Mouse (Mus musculus): ENCODE measurements around the gene Kctd10. TPM values are rescaled to one million over a fixed set of nuclear protein-coding genes. Genes with fewer than 3 reads are reported as not detected.
A peak's percentile ranks its signal among the peaks of the same experiment; 100 is the strongest.

Gene Kctd10
- polyA plus RNA-seq, 1 experiment, result 96.2 TPM

- TF ChIP-seq CTCF (IDR thresholded peaks at IDR 0.05; ENCODE audit: borderline replicate concordance, extremely low read depth, insufficient read depth, insufficient read length) (no peak), POLR2A (IDR thresholded peaks at IDR 0.05; ENCODE audit: borderline replicate concordance, extremely low read depth, insufficient read depth, insufficient read length, poor library complexity, severe bottlenecking) (no peak)
- DNase-seq (ENCODE audit: low read depth), result peak; percentile 22
Measured at GRCm38 (mm10) chr5:114412361-114412998, 32.2 kb upstream of the Kctd10 start.

- DNase-seq (ENCODE audit: low read depth), result no peak
- TF ChIP-seq CTCF (IDR thresholded peaks at IDR 0.05; ENCODE audit: borderline replicate concordance, extremely low read depth, insufficient read depth, insufficient read length), result no peak
- no peak for TF ChIP-seq POLR2A (IDR thresholded peaks at IDR 0.05; ENCODE audit: borderline replicate concordance, extremely low read depth, insufficient read depth, insufficient read length, poor library complexity, severe bottlenecking)
Measured at GRCm38 (mm10) chr5:114410429-114410828, 30.1 kb upstream of the Kctd10 start.

GRCm38 (mm10) chr5:114408846-114409245, 28.5 kb upstream of the Kctd10 start:
- no peak for DNase-seq (ENCODE audit: low read depth)
- TF ChIP-seq CTCF (IDR thresholded peaks at IDR 0.05; ENCODE audit: borderline replicate concordance, extremely low read depth, insufficient read depth, insufficient read length), result no peak
- no peak for TF ChIP-seq POLR2A (IDR thresholded peaks at IDR 0.05; ENCODE audit: borderline replicate concordance, extremely low read depth, insufficient read depth, insufficient read length, poor library complexity, severe bottlenecking)

- DNase-seq (ENCODE audit: low read depth), result no peak
- TF ChIP-seq POLR2A (IDR thresholded peaks at IDR 0.05; ENCODE audit: borderline replicate concordance, extremely low read depth, insufficient read depth, insufficient read length, poor library complexity, severe bottlenecking) (no peak), CTCF (IDR thresholded peaks at IDR 0.05; ENCODE audit: borderline replicate concordance, extremely low read depth, insufficient read depth, insufficient read length) (no peak)
Measured at GRCm38 (mm10) chr5:114407810-114408209, 27.5 kb upstream of the Kctd10 start.

- no peak for TF ChIP-seq POLR2A (IDR thresholded peaks at IDR 0.05; ENCODE audit: borderline replicate concordance, extremely low read depth, insufficient read depth, insufficient read length, poor library complexity, severe bottlenecking)
- no peak for TF ChIP-seq CTCF (IDR thresholded peaks at IDR 0.05; ENCODE audit: borderline replicate concordance, extremely low read depth, insufficient read depth, insufficient read length)
- peak; percentile 35 for DNase-seq (ENCODE audit: low read depth)
Measured at GRCm38 (mm10) chr5:114407269-114407668, 27.0 kb upstream of the Kctd10 start.

GRCm38 (mm10) chr5:114406592-114406991, 26.3 kb upstream of the Kctd10 start:
- no peak for DNase-seq (ENCODE audit: low read depth)

DNA sequence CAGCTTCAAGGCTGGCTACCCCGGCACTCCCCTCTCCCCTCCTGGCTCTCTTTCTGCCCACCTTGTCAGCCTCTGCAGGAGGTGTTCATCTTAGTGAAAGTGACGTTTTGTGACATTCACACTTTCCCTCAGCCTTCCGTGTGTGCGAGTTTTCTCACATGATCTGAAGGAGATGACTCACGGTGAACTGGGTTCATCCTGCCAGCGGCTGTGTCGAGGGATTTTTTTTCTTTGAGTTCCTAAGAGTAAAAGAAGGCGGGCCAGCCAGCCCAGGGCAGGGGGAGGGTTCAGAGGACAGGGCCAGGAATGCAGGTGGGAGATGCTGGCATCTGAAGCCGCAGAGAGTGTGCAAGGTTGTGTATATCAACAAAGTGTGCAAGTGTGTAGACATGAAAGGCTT, 12.9 kb upstream of the Kctd10 start:
- no peak for DNase-seq (ENCODE audit: low read depth)
- no peak for TF ChIP-seq CTCF (IDR thresholded peaks at IDR 0.05; ENCODE audit: borderline replicate concordance, extremely low read depth, insufficient read depth, insufficient read length)
- no peak for TF ChIP-seq POLR2A (IDR thresholded peaks at IDR 0.05; ENCODE audit: borderline replicate concordance, extremely low read depth, insufficient read depth, insufficient read length, poor library complexity, severe bottlenecking)

More at GRCm38 (mm10) chr5:114406592-114406991, 26.3 kb upstream of the Kctd10 start:
- TF ChIP-seq CTCF (IDR thresholded peaks at IDR 0.05; ENCODE audit: borderline replicate concordance, extremely low read depth, insufficient read depth, insufficient read length) (no peak), POLR2A (IDR thresholded peaks at IDR 0.05; ENCODE audit: borderline replicate concordance, extremely low read depth, insufficient read depth, insufficient read length, poor library complexity, severe bottlenecking) (no peak)

- no peak for TF ChIP-seq POLR2A (IDR thresholded peaks at IDR 0.05; ENCODE audit: borderline replicate concordance, extremely low read depth, insufficient read depth, insufficient read length, poor library complexity, severe bottlenecking)
- no peak for DNase-seq (ENCODE audit: low read depth)
Measured at GRCm38 (mm10) chr5:114384448-114384847, 4.1 kb upstream of the Kctd10 start.

DNA sequence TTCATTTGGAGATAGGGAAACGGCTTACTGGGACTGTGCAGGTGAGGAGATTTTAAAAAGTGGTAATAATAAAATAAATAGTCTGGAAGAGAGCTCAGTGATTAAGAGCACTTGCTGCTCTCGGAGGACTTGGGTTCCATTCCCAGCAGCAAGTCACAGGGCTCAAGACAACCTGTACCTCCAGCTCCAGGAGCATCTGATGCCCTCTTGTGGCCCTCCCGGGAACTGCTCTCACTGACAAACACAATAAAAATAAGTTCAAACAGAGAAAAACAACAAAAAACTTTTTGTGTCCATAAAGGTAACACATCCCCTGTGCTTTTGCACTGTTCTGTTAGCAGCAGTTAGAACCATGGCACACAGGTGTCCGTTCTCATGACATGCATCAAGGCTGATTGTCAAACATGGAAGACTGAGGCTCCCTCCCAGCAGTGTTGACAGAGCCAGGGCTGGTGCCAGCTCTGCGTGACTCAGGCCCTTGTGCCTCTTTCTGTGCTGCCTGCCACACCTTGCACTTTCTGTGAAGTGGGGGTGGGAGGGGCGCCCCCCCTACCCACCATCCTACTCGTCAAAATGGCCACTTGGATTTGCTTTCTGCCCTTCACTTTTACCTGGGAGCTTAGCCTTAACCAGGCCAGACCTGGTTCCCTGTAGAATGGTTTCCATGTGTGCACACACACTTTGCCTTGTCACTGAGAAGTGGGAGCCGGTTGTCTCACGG, 3.0 kb upstream of the Kctd10 start:
- TF ChIP-seq POLR2A (IDR thresholded peaks at IDR 0.05; ENCODE audit: borderline replicate concordance, extremely low read depth, insufficient read depth, insufficient read length, poor library complexity, severe bottlenecking) (no peak), CTCF (IDR thresholded peaks at IDR 0.05; ENCODE audit: borderline replicate concordance, extremely low read depth, insufficient read depth, insufficient read length) (peak; percentile 76)
- DNase-seq (ENCODE audit: low read depth), result no peak

DNA sequence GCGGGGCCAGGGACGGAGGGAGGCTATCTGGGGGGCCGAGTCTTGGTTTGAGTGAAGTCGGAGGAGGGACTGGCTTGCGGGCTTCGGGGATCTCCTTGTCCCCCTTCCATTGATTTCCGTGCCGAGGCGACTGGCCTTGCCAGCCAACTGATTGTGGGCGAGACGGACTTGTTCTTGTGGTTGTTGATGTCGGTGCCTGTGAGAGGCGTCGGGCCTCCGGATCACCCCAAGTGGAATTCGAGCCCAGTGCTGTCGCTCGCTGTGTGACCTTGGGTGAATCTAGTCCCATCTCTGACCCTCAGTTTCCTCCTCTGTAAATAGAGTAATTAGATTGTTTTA, 674 bp upstream of the Kctd10 start:
- DNase-seq (ENCODE audit: low read depth), result no peak
- TF ChIP-seq CTCF (IDR thresholded peaks at IDR 0.05; ENCODE audit: borderline replicate concordance, extremely low read depth, insufficient read depth, insufficient read length), result no peak
- no peak for TF ChIP-seq POLR2A (IDR thresholded peaks at IDR 0.05; ENCODE audit: borderline replicate concordance, extremely low read depth, insufficient read depth, insufficient read length, poor library complexity, severe bottlenecking)

GRCm38 (mm10) chr5:114379763-114380162, 545 bp downstream of the Kctd10 start:
- DNase-seq (ENCODE audit: low read depth), result peak; percentile 9
- TF ChIP-seq CTCF (IDR thresholded peaks at IDR 0.05; ENCODE audit: borderline replicate concordance, extremely low read depth, insufficient read depth, insufficient read length), result no peak
- no peak for TF ChIP-seq POLR2A (IDR thresholded peaks at IDR 0.05; ENCODE audit: borderline replicate concordance, extremely low read depth, insufficient read depth, insufficient read length, poor library complexity, severe bottlenecking)

DNA sequence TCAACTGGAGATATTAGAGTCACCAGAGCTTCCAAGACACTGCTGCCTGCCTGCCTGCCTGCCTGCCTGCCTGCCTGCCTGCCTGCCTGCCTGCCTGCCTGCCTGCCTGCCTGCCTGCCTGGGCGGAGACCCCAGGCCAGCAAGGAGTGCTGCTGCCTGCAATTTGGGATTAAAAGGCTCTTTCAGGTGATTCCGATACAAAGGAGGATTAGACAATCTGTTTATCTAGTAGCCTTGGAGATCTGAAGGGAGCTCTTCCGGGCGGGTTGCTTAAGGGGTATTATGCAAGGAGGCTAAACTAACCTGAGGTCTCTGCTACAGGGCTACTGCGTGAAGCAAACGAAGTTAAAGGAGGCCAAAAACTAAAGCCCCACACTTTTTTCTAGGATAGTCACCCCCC, 1.4 kb downstream of the Kctd10 start:
- DNase-seq (ENCODE audit: low read depth), result no peak
- TF ChIP-seq CTCF (IDR thresholded peaks at IDR 0.05; ENCODE audit: borderline replicate concordance, extremely low read depth, insufficient read depth, insufficient read length), result no peak
- no peak for TF ChIP-seq POLR2A (IDR thresholded peaks at IDR 0.05; ENCODE audit: borderline replicate concordance, extremely low read depth, insufficient read depth, insufficient read length, poor library complexity, severe bottlenecking)

Data from brain, embryonic 14.5 days (tissue).